8 mouse cellular contexts compared by ENCODE assay signal in the genomic region with DNA sequence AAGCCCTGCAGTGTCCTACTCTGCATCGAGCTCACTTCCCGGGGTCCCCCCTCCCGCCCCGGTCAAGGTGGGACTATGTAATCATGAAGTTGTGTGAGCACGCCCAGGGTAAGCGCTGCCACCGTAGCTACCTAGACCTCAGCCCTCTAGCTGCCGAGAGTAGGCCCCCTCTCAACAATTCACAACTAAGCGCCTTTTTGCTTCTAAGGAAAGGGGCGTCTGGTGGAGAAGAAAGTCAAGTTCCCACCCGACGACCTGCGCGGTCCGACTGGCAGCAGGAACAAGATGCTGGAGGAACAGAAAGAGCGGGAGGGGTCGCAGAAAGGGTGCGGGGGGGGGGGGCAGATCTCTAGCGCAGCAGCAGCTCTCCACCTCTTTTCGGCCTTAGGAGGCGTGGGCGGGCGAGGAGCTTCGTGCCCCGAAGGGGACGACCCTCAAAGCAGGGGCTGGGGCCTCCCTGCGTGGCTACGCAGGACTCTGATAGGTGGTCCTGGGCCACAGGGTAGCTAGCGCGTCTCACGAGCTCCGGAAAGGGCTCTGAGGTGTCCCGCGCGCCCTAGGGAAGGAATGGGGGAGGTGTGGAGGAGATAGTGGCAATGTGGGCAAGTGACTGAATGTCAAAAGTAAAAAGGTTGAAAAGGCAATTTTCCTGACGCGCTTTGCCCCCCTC. TPM values are rescaled to one million over a fixed set of nuclear protein-coding genes. Genes with fewer than 3 reads are reported as not detected.
DNase-seq lines count a peak whose midpoint lies in the region; ATAC-seq and TF ChIP-seq lines count a peak whose summit lies in the region.

No protein-coding gene starts in this region.

- no peak for TF ChIP-seq POLR2A in testis, adult 2 months (IDR thresholded peaks at IDR 0.05; ENCODE audit: control insufficient read depth, low read depth, low read length)

- peak overlapping the region; percentile 55 for H3K9ac ChIP-seq in heart, embryonic 12.5 days
- peak overlapping the region; percentile 85 for H3K9ac ChIP-seq in midbrain, embryonic 13.5 days (replicated peaks)

- peak overlapping the region; percentile 46 for H3K4me3 ChIP-seq in testis, adult 2 months (ENCODE audit: control insufficient read depth, low read depth, low read length)
- H3K4me3 ChIP-seq in heart, embryonic 12.5 days = peak overlapping the region; percentile 47
- peak overlapping the region; percentile 54 for H3K4me3 ChIP-seq in midbrain, embryonic 13.5 days (replicated peaks)

- H3K4me1 ChIP-seq in testis, adult 2 months (ENCODE audit: control insufficient read depth, insufficient read depth, low read length) = peaks cover 14% of the 10 kb centered on the region
- peaks cover 19% of the 10 kb centered on the region for H3K4me1 ChIP-seq in heart, embryonic 12.5 days (replicated peaks)
- H3K4me1 ChIP-seq in midbrain, embryonic 13.5 days (replicated peaks) = peaks cover 20% of the 10 kb centered on the region

- no peak for DNase-seq in testis, postnatal 14 days (ENCODE audit: low spot score)
- peak; percentile 69 for DNase-seq in kidney, postnatal 10 days
- no peak for DNase-seq in thymus, postnatal 36 days
- DNase-seq in gastrocnemius, adult 18-20 months (ENCODE audit: low spot score) = no peak
- no peak for DNase-seq in left cerebral cortex, adult 9 months (ENCODE audit: low spot score in 2 of 2)

- peak overlapping the region; percentile 56; the same call in 1 of the 2 replicates for H3K27ac ChIP-seq in testis, adult 2 months (ENCODE audit: control insufficient read depth, insufficient read depth, low read depth, low read length)
- no peak overlapping the region for H3K27ac ChIP-seq in heart, embryonic 12.5 days (ENCODE audit: poor library complexity, severe bottlenecking)
- peak overlapping the region; percentile 87 for H3K27ac ChIP-seq in midbrain, embryonic 13.5 days

- H3K36me3 ChIP-seq in testis, adult 2 months (ENCODE audit: control insufficient read depth, insufficient read depth, low read length) = no peaks in the 10 kb centered on the region
- H3K36me3 ChIP-seq in heart, embryonic 12.5 days = no peaks in the 10 kb centered on the region
- H3K36me3 ChIP-seq in midbrain, embryonic 13.5 days = no peaks in the 10 kb centered on the region

- H3K4me2 ChIP-seq in heart, embryonic 12.5 days = peak overlapping the region; percentile 76
- H3K4me2 ChIP-seq in midbrain, embryonic 13.5 days (replicated peaks) = peak overlapping the region; percentile 59

- no peak for TF ChIP-seq CTCF in testis, adult 2 months (IDR thresholded peaks at IDR 0.05; ENCODE audit: control insufficient read depth, insufficient read depth, insufficient replicate concordance, low read depth, low read length)

- 0 out of 2 replicates have a peak, but pooled peaks have one; percentile 23 for ATAC-seq in heart, embryonic 12.5 days (ENCODE audit: insufficient number of reproducible peaks, low FRiP score)
- ATAC-seq in midbrain, embryonic 13.5 days = peak; percentile 73; the same call in 1 of the 2 replicates

- 3% methylated on average over 37 of the region's 37 CpGs for WGBS in heart, embryonic 12.5 days
- under 1% methylated on average over 37 of the region's 37 CpGs for WGBS in midbrain, embryonic 13.5 days

- H3K9me3 ChIP-seq in heart, embryonic 12.5 days (replicated peaks) = no peaks in the 10 kb centered on the region
- no peaks in the 10 kb centered on the region for H3K9me3 ChIP-seq in midbrain, embryonic 13.5 days

- no peaks in the 10 kb centered on the region for H3K27me3 ChIP-seq in testis, adult 2 months (ENCODE audit: control insufficient read depth, insufficient read depth, low read length)
- peaks cover 53% of the 10 kb centered on the region for H3K27me3 ChIP-seq in heart, embryonic 12.5 days (replicated peaks)
- H3K27me3 ChIP-seq in midbrain, embryonic 13.5 days = peaks cover 78% of the 10 kb centered on the region

RNA-seq across cellular contexts. Expression of a gene that starts 2.7 kb away (rescaled TPM):
- 11.3 and 14.8 TPM in 2 replicates for polyA plus RNA-seq in testis, adult 2 months (2012; rRNA removed)
- polyA plus RNA-seq in heart, embryonic 12.5 days (2016; fragmentation: Nextera tagmentation; extraction: Ambion mirVana) = 26.5 and 27.7 TPM in 2 replicates
- 132 and 143 TPM in 2 replicates for polyA plus RNA-seq in midbrain, embryonic 13.5 days (2015; fragmentation: Nextera tagmentation; extraction: Ambion mirVana)
- total RNA-seq in gastrocnemius, adult 18-20 months (2021) = 10 to 100 TPM; 18.6 to 25.1 TPM
